In the genomic region with DNA sequence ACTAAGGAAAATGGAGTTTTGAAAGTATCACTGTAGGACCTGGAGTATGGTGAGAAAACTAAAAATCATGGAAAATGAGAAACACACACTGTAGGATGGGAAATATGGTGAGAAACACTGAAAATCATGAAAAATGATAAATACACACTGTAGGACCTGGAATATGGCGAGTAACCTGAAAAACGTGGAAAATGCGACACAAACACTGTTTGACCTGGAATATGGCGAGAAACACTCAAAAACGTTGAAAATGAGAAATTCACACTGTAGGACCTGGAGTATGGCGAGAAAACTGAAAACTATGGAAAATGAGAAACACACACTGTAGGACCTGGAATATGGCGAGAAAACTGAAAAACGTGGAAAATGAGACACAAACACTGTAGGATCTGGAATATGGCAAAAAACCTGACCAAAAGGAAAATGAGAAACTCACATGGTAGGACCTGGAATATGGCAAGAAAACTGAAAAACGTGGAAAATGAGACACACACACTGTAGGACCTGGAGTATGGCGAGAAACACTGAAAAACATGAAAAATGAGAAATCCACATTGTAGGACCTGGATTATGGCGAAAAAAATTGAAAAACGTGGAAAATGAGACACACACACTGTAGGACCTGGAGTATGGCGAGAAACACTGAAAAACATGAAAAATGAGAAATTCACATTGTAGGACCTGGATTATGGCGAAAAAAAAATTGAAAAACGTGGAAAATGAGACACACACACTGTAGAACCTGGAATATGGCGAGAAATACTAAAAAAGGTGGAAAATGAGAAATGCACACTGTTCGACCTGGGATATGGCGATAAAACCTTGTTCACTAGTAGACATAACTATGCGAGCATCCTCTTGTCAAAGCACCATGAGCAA, we compare ENCODE assay signal across 8 mouse cellular contexts.
DNase-seq lines count a peak whose midpoint lies in the region; ATAC-seq and TF ChIP-seq lines count a peak whose summit lies in the region.

No protein-coding gene starts in this region.

- no peaks in the 10 kb centered on the region for H3K27me3 ChIP-seq in kidney, embryonic 16.5 days (ENCODE audit: insufficient read depth, low read length)
- H3K27me3 ChIP-seq in liver, embryonic 13.5 days = no peaks in the 10 kb centered on the region
- H3K27me3 ChIP-seq in stomach, postnatal 0 days (ENCODE audit: control insufficient read depth, insufficient read depth, low read length) = no peaks in the 10 kb centered on the region

- H3K36me3 ChIP-seq in kidney, embryonic 16.5 days (ENCODE audit: insufficient read depth, low read length) = no peaks in the 10 kb centered on the region
- no peaks in the 10 kb centered on the region for H3K36me3 ChIP-seq in liver, embryonic 13.5 days
- no peaks in the 10 kb centered on the region for H3K36me3 ChIP-seq in stomach, postnatal 0 days (ENCODE audit: control insufficient read depth, insufficient read depth, low read length)

- TF ChIP-seq CTCF in stomach, postnatal 0 days (IDR thresholded peaks at IDR 0.05; ENCODE audit: low read depth) = no peak

- no peak for TF ChIP-seq EP300 in stomach, postnatal 0 days (optimal IDR thresholded peaks at IDR 0.05)

- ATAC-seq in kidney, embryonic 16.5 days (ENCODE audit: low FRiP score, low TSS enrichment) = peak; percentile 96
- ATAC-seq in liver, embryonic 13.5 days (ENCODE audit: low read depth) = peak; percentile 83
- ATAC-seq in stomach, postnatal 0 days (ENCODE audit: low FRiP score, low TSS enrichment) = peak; percentile 98

- DNase-seq in kidney, adult 11 months = no peak
- DNase-seq in ZHBTc4 (ENCODE audit: low read depth, low spot score) = peak; percentile 14
- DNase-seq in forelimb bud, embryonic 11.5 days (ENCODE audit: low read depth, low spot score) = peak; percentile 84
- no peak for DNase-seq in liver, embryonic 13.5 days
- no peak for DNase-seq in stomach, postnatal 0 days (ENCODE audit: low spot score)
- DNase-seq in layer of hippocampus, postnatal 10 days (ENCODE audit: low spot score in 2 of 2) = no peak
- DNase-seq in urinary bladder, postnatal 36 days (ENCODE audit: low spot score in 2 of 2) = no peak

- H3K4me3 ChIP-seq in kidney, embryonic 16.5 days (ENCODE audit: low read length) = no peak overlapping the region
- no peak overlapping the region for H3K4me3 ChIP-seq in liver, embryonic 13.5 days (replicated peaks)
- H3K4me3 ChIP-seq in stomach, postnatal 0 days (ENCODE audit: low read depth, low read length) = no peak overlapping the region

- H3K4me2 ChIP-seq in kidney, embryonic 16.5 days (replicated peaks; ENCODE audit: low read depth, low read length) = no peak overlapping the region
- H3K4me2 ChIP-seq in liver, embryonic 13.5 days = no peak overlapping the region
- H3K4me2 ChIP-seq in stomach, postnatal 0 days (replicated peaks; ENCODE audit: low read depth) = no peak overlapping the region

- H3K9me3 ChIP-seq in kidney, embryonic 16.5 days (ENCODE audit: low read length) = peaks cover 9% of the 10 kb centered on the region
- H3K9me3 ChIP-seq in liver, embryonic 13.5 days (replicated peaks) = 0 out of 2 replicates have a peak, but pooled peaks cover 5% of the 10 kb centered on the region
- H3K9me3 ChIP-seq in stomach, postnatal 0 days (ENCODE audit: control insufficient read depth, low read length) = peaks cover 6% of the 10 kb centered on the region

- 69% methylated on average over 19 of the region's 19 CpGs for WGBS in kidney, embryonic 16.5 days
- WGBS in liver, embryonic 13.5 days (ENCODE audit: insufficient replicate concordance) = 44% methylated on average over 19 of the region's 19 CpGs
- WGBS in stomach, postnatal 0 days = 71% methylated on average over 19 of the region's 19 CpGs

- H3K4me1 ChIP-seq in kidney, embryonic 16.5 days (ENCODE audit: insufficient read depth, low read length) = no peaks in the 10 kb centered on the region
- H3K4me1 ChIP-seq in liver, embryonic 13.5 days (replicated peaks) = no peaks in the 10 kb centered on the region
- no peaks in the 10 kb centered on the region for H3K4me1 ChIP-seq in stomach, postnatal 0 days (replicated peaks; ENCODE audit: control insufficient read depth, insufficient read depth)

- no peak overlapping the region for H3K27ac ChIP-seq in kidney, embryonic 16.5 days (ENCODE audit: low read length)
- H3K27ac ChIP-seq in liver, embryonic 13.5 days = no peak overlapping the region
- H3K27ac ChIP-seq in stomach, postnatal 0 days (replicated peaks) = no peak overlapping the region

- no peak overlapping the region for H3K9ac ChIP-seq in kidney, embryonic 16.5 days (replicated peaks; ENCODE audit: low read length)
- no peak overlapping the region for H3K9ac ChIP-seq in liver, embryonic 13.5 days
- H3K9ac ChIP-seq in stomach, postnatal 0 days (ENCODE audit: low read length) = no peak overlapping the region

Comparison
In these comparisons a context has a peak if more than half of its experiments do, and no peak if none do; other contexts are left out.
1. DNase-seq: peak in ZHBTc4 (single experiment) and forelimb bud, embryonic 11.5 days (single experiment); none in kidney, adult 11 months (single experiment), liver, embryonic 13.5 days (single experiment), stomach, postnatal 0 days (single experiment), layer of hippocampus, postnatal 10 days (0 of 2) and urinary bladder, postnatal 36 days (0 of 2).
2. Peak in every context shown above with its lines, with median percentiles within 50 percentile points of each other: ATAC-seq.